Comparison of ENCODE assay signal across 7 mouse cellular contexts in the genomic region with DNA sequence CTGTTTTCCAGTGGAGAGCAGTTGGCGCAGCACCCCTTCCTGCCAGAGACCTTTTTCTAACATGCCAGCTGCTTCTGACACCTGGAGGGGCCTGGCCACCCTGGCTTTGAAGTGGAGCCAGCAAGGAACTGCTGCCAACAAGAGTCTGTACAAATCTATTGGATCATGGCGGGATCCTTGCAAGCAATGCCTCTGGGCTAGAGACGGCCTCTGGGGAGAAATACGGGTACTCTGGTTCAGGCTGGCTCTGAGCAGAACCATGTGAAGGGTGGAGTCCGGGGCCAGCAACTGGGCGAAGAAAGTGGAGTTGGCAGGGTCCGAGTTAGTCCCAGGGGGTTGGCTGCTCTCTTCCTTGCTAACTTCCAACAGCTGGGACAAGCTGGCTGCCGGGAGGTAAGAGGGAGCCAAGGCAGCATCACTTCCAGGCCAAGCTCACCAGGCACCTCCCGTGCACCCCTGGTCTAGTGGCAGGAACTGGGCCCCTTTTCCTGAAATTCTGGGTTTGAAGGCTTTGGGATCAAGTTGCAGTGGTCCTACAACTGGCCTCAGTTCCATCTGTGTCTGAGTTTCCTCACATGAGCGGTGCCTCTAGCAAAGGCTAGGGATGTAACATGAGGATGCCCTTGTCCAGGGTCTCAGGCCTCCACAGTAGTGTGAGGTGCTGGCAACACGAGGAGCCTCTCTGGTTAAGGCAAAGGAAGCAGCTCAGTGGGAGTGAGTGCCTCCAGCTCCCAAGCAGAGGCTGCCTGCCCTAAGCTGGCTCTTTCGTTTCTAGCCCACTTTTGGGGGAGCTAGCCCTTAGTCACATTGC. TPM values are rescaled to one million over a fixed set of nuclear protein-coding genes. Genes with fewer than 3 reads are reported as not detected.
A peak's percentile ranks its signal among the peaks of the same experiment; 100 is the strongest.
DNase-seq lines count a peak whose midpoint lies in the region; ATAC-seq and TF ChIP-seq lines count a peak whose summit lies in the region.

No protein-coding gene starts in this region.

- DNase-seq in layer of hippocampus, postnatal 10 days (ENCODE audit: low spot score in 2 of 2): peak; percentile 49 to 57
- DNase-seq in layer of hippocampus, adult 18-20 months (ENCODE audit: low spot score in 2 of 2): no peak
- DNase-seq in brain, embryonic 14.5 days (ENCODE audit: low read depth): peak; percentile 75
- peak; percentile 58 to 75 for DNase-seq in gastrocnemius, adult 8-10 months (ENCODE audit: low spot score in 2 of 2)
- peak; percentile 54 for DNase-seq in lung, postnatal 36 days
- DNase-seq in thymus, postnatal 10 days (ENCODE audit: low spot score in 2 of 2): no peak

- no peak for ATAC-seq in CD4-positive, CD25-positive, alpha-beta regulatory T cell, adult 4 months

- TF ChIP-seq POLR2A in brain, embryonic 14.5 days (IDR thresholded peaks at IDR 0.05; ENCODE audit: borderline replicate concordance, extremely low read depth, insufficient read depth, insufficient read length, poor library complexity, severe bottlenecking): no peak

- no peak for TF ChIP-seq CTCF in brain, embryonic 14.5 days (IDR thresholded peaks at IDR 0.05; ENCODE audit: borderline replicate concordance, extremely low read depth, insufficient read depth, insufficient read length)

RNA-seq across cellular contexts. Expression of gene Arfgap2, which starts 26.6 kb away (rescaled TPM):
- 10 to 100 TPM; 56.3 to 62.4 TPM for total RNA-seq in layer of hippocampus, postnatal 10 days (2021)
- total RNA-seq in layer of hippocampus, adult 18-20 months (2021): 10 to 100 TPM; 68.2 to 68.8 TPM
- polyA plus RNA-seq in brain, embryonic 14.5 days (2012; rRNA removed): 29.4 and 40.3 TPM in 2 replicates
- total RNA-seq in gastrocnemius, adult 8-10 months (2022): 100 to 1,000 TPM; 170 to 194 (median 181) TPM
- 100 to 1,000 TPM in 1 of 2 experiments, 10 to 100 TPM in 1; 87.2 to 143 TPM for polyA plus RNA-seq in CD4-positive, CD25-positive, alpha-beta regulatory T cell, adult 4 months (2017; shearing (Covaris generic))

RNA-seq across cellular contexts. Expression of gene Pacsin3, which starts 35.6 kb away (rescaled TPM):
- total RNA-seq in layer of hippocampus, postnatal 10 days (2021): 10 to 100 TPM; 24.2 to 33.2 TPM
- total RNA-seq in layer of hippocampus, adult 18-20 months (2021): 10 to 100 TPM; 26.8 to 31.6 TPM
- 17.0 and 20.7 TPM in 2 replicates for polyA plus RNA-seq in brain, embryonic 14.5 days (2012; rRNA removed)
- 100 to 1,000 TPM; 324 to 413 (median 369) TPM for total RNA-seq in gastrocnemius, adult 8-10 months (2022)
- 1 to 10 TPM in 1 of 2 experiments, under 1 TPM in 1; 0.69 to 1.4 TPM for polyA plus RNA-seq in CD4-positive, CD25-positive, alpha-beta regulatory T cell, adult 4 months (2017; shearing (Covaris generic))

RNA-seq across cellular contexts. Expression of gene Ddb2, which starts 54.6 kb away (rescaled TPM):
- 1 to 10 TPM; 8.9 to 9.4 TPM for total RNA-seq in layer of hippocampus, postnatal 10 days (2021)
- 10 to 100 TPM in 1 of 2 experiments, 1 to 10 TPM in 1; 9.5 to 11.2 TPM for total RNA-seq in layer of hippocampus, adult 18-20 months (2021)
- polyA plus RNA-seq in brain, embryonic 14.5 days (2012; rRNA removed): 25.2 and 39.5 TPM in 2 replicates
- total RNA-seq in gastrocnemius, adult 8-10 months (2022): 1 to 10 TPM; 1.2 to 3.5 (median 2.0) TPM
- polyA plus RNA-seq in CD4-positive, CD25-positive, alpha-beta regulatory T cell, adult 4 months (2017; shearing (Covaris generic)): 10 to 100 TPM; 79.4 to 79.5 TPM

Comparison
In these comparisons a context has a peak if more than half of its experiments do, and no peak if none do; other contexts are left out.
1. DNase-seq: peak in layer of hippocampus, postnatal 10 days (2 of 2), brain, embryonic 14.5 days (single experiment), gastrocnemius, adult 8-10 months (2 of 2) and lung, postnatal 36 days (single experiment); none in layer of hippocampus, adult 18-20 months (0 of 2) and thymus, postnatal 10 days (0 of 2).
2. RNA of gene Pacsin3, which starts 35.6 kb away (total RNA-seq): 324 to 413 TPM in gastrocnemius, adult 8-10 months; 24.2 to 33.2 TPM in layer of hippocampus, postnatal 10 days and 26.8 to 31.6 TPM in layer of hippocampus, adult 18-20 months; every median in the first group is over 4 times any median in the second.